Mouse (Mus musculus) bone marrow, adult 2 months (tissue): ENCODE data around the gene Gm44973. TPM values are rescaled to one million over a fixed set of nuclear protein-coding genes. Genes with fewer than 3 reads are reported as not detected.

Source experiments
- H3K27ac ChIP-seq: fragments of 200-500 bp; 2 replicates; pipeline ENCODE4 v1.5.1; 2012; ENCODE audit warnings: low read depth, mild to moderate bottlenecking, control low read depth, inconsistent platforms, low read length; ENCODE audit not compliant: control insufficient read depth, poor library complexity, insufficient read depth
- H3K4me1 ChIP-seq: fragments of 200-500 bp; 2 replicates; pipeline ENCODE4 v1.6.1; 2011; ENCODE audit warnings: low read length; ENCODE audit not compliant: control insufficient read depth, insufficient read depth
- H3K4me3 ChIP-seq: fragments of 200-500 bp; replicated peaks from 2 replicates; pipeline ENCODE3; 2011; ENCODE audit warnings: mild to moderate bottlenecking, low read depth, low read length, control low read depth; ENCODE audit not compliant: control insufficient read depth
- CTCF ChIP-seq: fragments of 200-500 bp; IDR thresholded peaks from 2 replicates; pipeline ENCODE4 v1.5.1; 2011; ENCODE audit warnings: low read length, control low read depth; ENCODE audit not compliant: control insufficient read depth, insufficient read depth
- POLR2A ChIP-seq: fragments of 200-500 bp; IDR thresholded peaks from 2 replicates; pipeline ENCODE4 v1.6.1; 2011; ENCODE audit warnings: low read depth, mild to moderate bottlenecking, control low read depth, low read length, borderline replicate concordance; ENCODE audit not compliant: control insufficient read depth
- WGBS: fragments of 180-500 bp; shearing (Covaris S2); methylation state at CpG from one replicate; pipeline ENCODE4 v1.1.7; 2018; 5-methylcytosine and 5-hydroxymethylcytosine counted together
- polyA plus RNA-seq: library from polyadenylated mRNA; stranded (reverse); fragments of >200 nt; gene quantifications from 2 replicates; pipeline ENCODE4 v1.2.4, GENCODE M21; 2011; ENCODE audit warnings: low replicate concordance; ENCODE audit not compliant: missing spikeins, insufficient read depth, insufficient read length

The Gm44973 gene
- not detected in 2 replicates for polyA plus RNA-seq

- WGBS: under 1% methylated on average over 74 of the region's 76 CpGs
- TF ChIP-seq CTCF: no peak
- TF ChIP-seq POLR2A: peak; percentile 37; the same call in 1 of the 2 replicates
- H3K4me1 ChIP-seq: no peaks in the 10 kb centered on the region; the same call in 1 of the 2 replicates
- peak within 1 kb of the TSS; percentile 100 for H3K27ac ChIP-seq
- peak within 1 kb of the TSS; percentile 98 for H3K4me3 ChIP-seq
Measured at GRCm38 (mm10) chr7:5015118-5016001, at the start of gene Gm44973. TSS of gene Gm44973 (plus strand) at chr7:5015496.

- Histone ChIP-seq H3K4me3 (no peak within 1 kb of the TSS), H3K4me1 (no peaks in the 10 kb centered on the region), H3K27ac (no peak within 1 kb of the TSS)
- TF ChIP-seq POLR2A: no peak
- no peak for TF ChIP-seq CTCF
- 29% methylated on average over 6 of the region's 6 CpGs for WGBS
Measured at GRCm38 (mm10) chr7:4971068-4971467, 44.2 kb upstream of the Gm44973 start, which contains the start of gene Sbk3. TSS of gene Sbk3 (minus strand) at chr7:4971168.

GRCm38 (mm10) chr7:4971710-4972109 lies 43.6 kb upstream of the Gm44973 start:
- Histone ChIP-seq H3K27ac (no peak overlapping the region), H3K4me1 (no peaks in the 10 kb centered on the region), H3K4me3 (no peak overlapping the region)
- 22% methylated on average over 7 of the region's 7 CpGs for WGBS
- no peak for TF ChIP-seq POLR2A
- no peak for TF ChIP-seq CTCF

GRCm38 (mm10) chr7:4972321-4973047 lies 42.8 kb upstream of the Gm44973 start:
- Histone ChIP-seq H3K4me1 (no peaks in the 10 kb centered on the region), H3K4me3 (no peak overlapping the region), H3K27ac (no peak overlapping the region)
- whole genome bisulfite sequencing: 45% methylated on average over 18 of the region's 18 CpGs
- TF ChIP-seq CTCF: no peak
- no peak for TF ChIP-seq POLR2A

GRCm38 (mm10) chr7:4975455-4975854 lies 39.8 kb upstream of the Gm44973 start:
- H3K4me3 ChIP-seq: no peak overlapping the region
- WGBS: 67% methylated on average over 4 of the region's 4 CpGs
- no peak for TF ChIP-seq CTCF
- no peak for TF ChIP-seq POLR2A
- no peaks in the 10 kb centered on the region for H3K4me1 ChIP-seq
- no peak overlapping the region for H3K27ac ChIP-seq

- WGBS: 88% methylated on average over 7 of the region's 7 CpGs
Measured at GRCm38 (mm10) chr7:4976832-4977231, 38.5 kb upstream of the Gm44973 start.

GRCm38 (mm10) chr7:4988250-4988649 lies 27.0 kb upstream of the Gm44973 start:
- no peak overlapping the region for H3K27ac ChIP-seq
- no peak for TF ChIP-seq CTCF
- no peak for TF ChIP-seq POLR2A
- 31% methylated on average over 2 of the region's 2 CpGs for WGBS

More at GRCm38 (mm10) chr7:4976832-4977231, 38.5 kb upstream of the Gm44973 start:
- H3K4me1 ChIP-seq: no peaks in the 10 kb centered on the region
- TF ChIP-seq CTCF: peak; percentile 15; the same call in 1 of the 2 replicates
- no peak for TF ChIP-seq POLR2A
- no peak overlapping the region for H3K4me3 ChIP-seq
- H3K27ac ChIP-seq: no peak overlapping the region

GRCm38 (mm10) chr7:4993347-4993998 lies 21.8 kb upstream of the Gm44973 start:
- no peak for TF ChIP-seq CTCF
- TF ChIP-seq POLR2A: no peak
- 95% methylated on average over 55 of the region's 55 CpGs for WGBS
- Histone ChIP-seq H3K27ac (no peak overlapping the region; the same call in 1 of the 2 replicates), H3K4me1 (no peaks in the 10 kb centered on the region; the same call in 1 of the 2 replicates), H3K4me3 (no peak overlapping the region)

More at GRCm38 (mm10) chr7:4988250-4988649, 27.0 kb upstream of the Gm44973 start:
- Histone ChIP-seq H3K4me1 (no peaks in the 10 kb centered on the region), H3K4me3 (no peak overlapping the region)
